Mouse (Mus musculus): Measurements from ENCODE around the gene Camkk1. TPM values are rescaled to one million over a fixed set of nuclear protein-coding genes. Genes with fewer than 3 reads are reported as not detected.

Gene Camkk1
- 15.4 TPM for polyA plus RNA-seq (2017; shearing (Covaris generic))

GRCm38 (mm10) chr11:73018471-73019146 lies at the start of gene Camkk1:
Gene Camkk1, plus strand, starts transcription at chr11:73019008.

GRCm38 (mm10) chr11:72998771-72999170 lies 20.0 kb upstream of the Camkk1 start, which contains the start of gene P2rx1:
Gene P2rx1, plus strand, starts transcription at chr11:72999103.

GRCm38 (mm10) chr11:73047542-73047996 lies 28.8 kb downstream of the Camkk1 start, which contains the start of gene Ncbp3:
Gene Ncbp3, plus strand, starts transcription at chr11:73047783.

GRCm38 (mm10) chr11:73090283-73090682 lies 71.5 kb downstream of the Camkk1 start, which contains the start of gene Itgae:
Gene Itgae, plus strand, starts transcription at chr11:73090583.

Other genes with a start within 250 kb of the Camkk1 start
- gene Cyb5d2, start 222.9 kb upstream of the Camkk1 start, polyA plus RNA-seq (2017; shearing (Covaris generic)), result 11.5 TPM
- 17.4 TPM for gene Zzef1, start 222.8 kb upstream of the Camkk1 start, polyA plus RNA-seq (2017; shearing (Covaris generic))
- 310 TPM for gene Atp2a3, start 57.8 kb upstream of the Camkk1 start, polyA plus RNA-seq (2017; shearing (Covaris generic))
- gene P2rx1, start 19.9 kb upstream of the Camkk1 start, polyA plus RNA-seq (2017; shearing (Covaris generic)), result 0.24 TPM
- 17.2 TPM for gene Ncbp3, start 28.8 kb downstream of the Camkk1 start, polyA plus RNA-seq (2017; shearing (Covaris generic))
- gene Itgae, start 71.6 kb downstream of the Camkk1 start, polyA plus RNA-seq (2017; shearing (Covaris generic)), result 95.2 TPM
- gene Haspin, start 119.3 kb downstream of the Camkk1 start, polyA plus RNA-seq (2017; shearing (Covaris generic)), result 6.5 TPM
- 0.16 TPM for gene P2rx5, start 141.4 kb downstream of the Camkk1 start, polyA plus RNA-seq (2017; shearing (Covaris generic))
- 55.7 TPM for gene Emc6, start 158.0 kb downstream of the Camkk1 start, polyA plus RNA-seq (2017; shearing (Covaris generic))
- 35.5 TPM for gene Tax1bp3, start 158.1 kb downstream of the Camkk1 start, polyA plus RNA-seq (2017; shearing (Covaris generic))
- gene Ctns, start 180.0 kb downstream of the Camkk1 start, polyA plus RNA-seq (2017; shearing (Covaris generic)), result 16.1 TPM
- 10.6 TPM for gene Shpk, start 180.5 kb downstream of the Camkk1 start, polyA plus RNA-seq (2017; shearing (Covaris generic))
- gene Trpv1, start 215.3 kb downstream of the Camkk1 start, polyA plus RNA-seq (2017; shearing (Covaris generic)), result not detected
- not detected for gene Trpv3, start 248.4 kb downstream of the Camkk1 start, polyA plus RNA-seq (2017; shearing (Covaris generic))

All from inflammation-experienced regulatory T-cells, adult 16 weeks (primary cell).